Mouse (Mus musculus) kidney, postnatal 0 days (tissue): ENCODE data around the gene Tepsin. TPM values are rescaled to one million over a fixed set of nuclear protein-coding genes. Genes with fewer than 3 reads are reported as not detected.

ENCODE experiments used
- ATAC-seq: fragments of 200-750 bp; cut with Nextera tagmentation; replicated peaks from 2 replicates; pipeline ENCODE4 v1.8.0; 2017; ENCODE audit warnings: low read depth, moderate number of reproducible peaks, moderate TSS enrichment, moderate library complexity; ENCODE audit not compliant: low FRiP score
- DNase-seq: peaks from one replicate; pipeline ENCODE4 v3.0.0-alpha.2; 2016; ENCODE audit warnings: low spot score
- H3K27ac ChIP-seq: fragments of 300-500 bp; sonication (generic); 2 replicates; pipeline ENCODE4 v1.5.1; 2014; ENCODE audit warnings: mild to moderate bottlenecking
- H3K27me3 ChIP-seq: fragments of 300-500 bp; sonication (generic); 2 replicates; pipeline ENCODE4 v1.6.1; 2014; ENCODE audit warnings: low read length, mixed read lengths; ENCODE audit not compliant: insufficient read depth
- H3K36me3 ChIP-seq: fragments of 300-500 bp; sonication (generic); 2 replicates; pipeline ENCODE4 v1.6.1; 2014; ENCODE audit warnings: low read length, mixed read lengths; ENCODE audit not compliant: insufficient read depth
- H3K4me1 ChIP-seq: fragments of 300-500 bp; sonication (generic); replicated peaks from 2 replicates; pipeline ENCODE4 v1.6.1; 2014; ENCODE audit warnings: antibody characterized with exemption, low read length, mixed read lengths; ENCODE audit not compliant: insufficient read depth
- H3K4me2 ChIP-seq: fragments of 300-500 bp; sonication (generic); 2 replicates; pipeline ENCODE4 v1.6.1; 2014; ENCODE audit warnings: mild to moderate bottlenecking, low read length, moderate library complexity, mixed read lengths
- H3K4me3 ChIP-seq: fragments of 300-500 bp; sonication (generic); replicated peaks from 2 replicates; pipeline ENCODE4 v1.5.1; 2014; ENCODE audit warnings: low read depth, low read length
- H3K9ac ChIP-seq: fragments of 300-500 bp; sonication (generic); 2 replicates; pipeline ENCODE4 v1.6.1; 2014; ENCODE audit warnings: low read depth, low read length
- H3K9me3 ChIP-seq: fragments of 300-500 bp; sonication (generic); replicated peaks from 2 replicates; pipeline ENCODE4 v1.6.1; 2016; ENCODE audit warnings: low read length, inconsistent platforms, mixed read lengths
- CTCF ChIP-seq: IDR thresholded peaks from 2 replicates; pipeline ENCODE4 v1.5.1; 2016; ENCODE audit warnings: antibody characterized with exemption, low read depth, mild to moderate bottlenecking, moderate library complexity
- WGBS: fragments of 180-500 bp; shearing (Covaris S2); extraction: QIAGEN DNeasy Blood & Tissue Kit; methylation state at CpG from one replicate; pipeline ENCODE4 v1.1.7; 2014; 5-methylcytosine and 5-hydroxymethylcytosine counted together
- polyA plus RNA-seq: library from polyadenylated mRNA; unstranded; fragments of >200 nt; fragmentation: Nextera tagmentation; extraction: Ambion mirVana; gene quantifications from 2 replicates; pipeline ENCODE4 v1.2.1, GENCODE M21; 2015

Gene Tepsin
- polyA plus RNA-seq, 1 experiment from 2014 or later: 10.8 TPM

DNA sequence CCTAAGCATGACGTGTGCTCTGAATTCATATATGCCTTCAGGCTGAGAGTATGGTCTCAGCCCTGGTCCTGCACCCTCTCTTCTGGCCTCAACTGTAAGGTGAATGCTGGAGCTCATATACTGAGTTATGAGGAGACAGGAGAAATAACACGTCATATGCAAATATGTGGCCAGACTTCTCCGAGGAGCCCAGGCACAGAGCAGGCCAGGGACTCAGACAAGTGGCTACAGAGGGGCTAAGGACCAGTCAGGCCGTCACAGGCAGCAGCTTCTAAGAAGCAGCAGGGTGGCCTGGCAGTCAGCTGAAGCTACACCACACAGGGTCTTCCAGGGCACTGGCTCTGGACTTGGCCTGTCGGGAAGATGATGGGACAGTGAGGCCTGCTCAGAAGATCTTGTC lies 35.2 kb downstream of the Tepsin start:
- no peak overlapping the region for H3K9ac ChIP-seq

DNA sequence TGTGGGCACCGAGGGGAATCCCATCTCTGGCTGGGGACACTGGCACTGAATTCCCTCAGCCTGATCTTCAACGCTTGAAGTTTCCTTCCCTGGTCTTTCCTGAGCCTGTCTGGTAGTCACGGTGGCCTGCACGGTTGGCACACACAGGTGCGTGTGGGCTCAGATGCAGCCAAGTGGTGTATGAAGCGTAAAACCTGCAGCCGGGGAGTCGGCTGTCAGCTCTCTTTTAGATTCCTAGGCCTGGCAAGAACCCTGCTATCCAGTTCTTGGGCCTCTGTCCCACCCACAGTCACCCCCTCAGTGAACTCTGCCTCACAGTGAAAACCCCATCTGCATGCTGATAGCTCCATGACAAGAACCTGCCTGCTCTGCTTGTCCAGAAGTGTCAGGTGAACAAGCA lies 37.9 kb downstream of the Tepsin start:
- no peak for DNase-seq
- TF ChIP-seq CTCF: no peak
- Histone ChIP-seq H3K36me3 (no peaks in the 10 kb centered on the region), H3K4me2 (no peak overlapping the region), H3K9me3 (no peaks in the 10 kb centered on the region), H3K4me3 (no peak overlapping the region), H3K4me1 (no peaks in the 10 kb centered on the region), H3K27me3 (no peaks in the 10 kb centered on the region), H3K9ac (no peak overlapping the region), H3K27ac (no peak overlapping the region)
- no peak for ATAC-seq
- WGBS: 59% methylated on average over 8 of the region's 8 CpGs

More for the DNA sequence above, 35.2 kb downstream of the Tepsin start:
- Histone ChIP-seq H3K27ac (no peak overlapping the region), H3K4me2 (no peak overlapping the region), H3K4me1 (no peaks in the 10 kb centered on the region), H3K4me3 (no peak overlapping the region), H3K27me3 (no peaks in the 10 kb centered on the region), H3K36me3 (0 out of 2 replicates have a peak, but pooled peaks cover 14% of the 10 kb centered on the region), H3K9me3 (no peaks in the 10 kb centered on the region)
- no peak for TF ChIP-seq CTCF
- 84% methylated on average over 5 of the region's 5 CpGs for WGBS
- DNase-seq (no peak), ATAC-seq (no peak)

DNA sequence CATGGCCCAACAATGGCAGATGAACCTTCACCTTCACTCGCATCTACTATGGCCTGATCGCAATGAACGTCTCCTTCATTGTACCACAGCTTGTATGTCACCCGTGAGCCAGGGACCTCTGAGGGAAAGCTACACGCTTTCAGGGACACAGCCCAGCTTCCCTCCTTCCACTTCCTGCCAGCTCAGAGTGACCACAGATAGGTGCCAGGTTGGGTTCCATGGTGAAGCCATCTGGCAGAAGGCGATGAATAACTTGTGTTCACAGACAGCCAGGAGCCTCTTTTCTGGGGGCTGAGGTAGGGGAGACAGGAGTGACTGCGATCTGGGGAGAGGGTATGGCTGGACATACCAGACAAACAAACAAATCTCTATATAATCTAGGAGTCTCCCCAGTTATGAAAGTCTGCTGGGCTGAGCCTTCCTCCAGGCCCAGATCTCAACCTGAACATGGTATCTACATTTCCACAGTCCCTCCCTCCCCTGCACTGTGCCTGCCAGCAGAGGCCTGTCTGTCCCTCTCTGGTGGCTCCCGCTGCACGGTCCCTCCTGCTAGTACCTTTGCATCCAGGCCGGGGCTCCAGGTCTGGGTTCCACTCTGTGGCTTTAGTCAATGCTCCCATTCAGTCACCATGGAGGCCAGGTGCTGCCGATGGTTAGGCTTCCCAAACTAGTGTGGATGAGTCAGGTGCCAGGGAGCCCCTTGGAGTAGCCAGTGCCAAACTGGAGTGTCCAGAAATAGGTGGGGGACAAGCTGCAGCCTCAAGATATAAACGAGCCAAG lies 42.4 kb downstream of the Tepsin start:
- Histone ChIP-seq H3K4me1 (no peaks in the 10 kb centered on the region; the same call in 1 of the 2 replicates), H3K36me3 (no peaks in the 10 kb centered on the region), H3K4me3 (no peak overlapping the region), H3K9ac (no peak overlapping the region), H3K27ac (no peak overlapping the region), H3K27me3 (no peaks in the 10 kb centered on the region), H3K9me3 (no peaks in the 10 kb centered on the region), H3K4me2 (no peak overlapping the region)
- 82% methylated on average over 12 of the region's 12 CpGs for WGBS
- TF ChIP-seq CTCF: no peak
- no peak for ATAC-seq
- DNase-seq: no peak

DNA sequence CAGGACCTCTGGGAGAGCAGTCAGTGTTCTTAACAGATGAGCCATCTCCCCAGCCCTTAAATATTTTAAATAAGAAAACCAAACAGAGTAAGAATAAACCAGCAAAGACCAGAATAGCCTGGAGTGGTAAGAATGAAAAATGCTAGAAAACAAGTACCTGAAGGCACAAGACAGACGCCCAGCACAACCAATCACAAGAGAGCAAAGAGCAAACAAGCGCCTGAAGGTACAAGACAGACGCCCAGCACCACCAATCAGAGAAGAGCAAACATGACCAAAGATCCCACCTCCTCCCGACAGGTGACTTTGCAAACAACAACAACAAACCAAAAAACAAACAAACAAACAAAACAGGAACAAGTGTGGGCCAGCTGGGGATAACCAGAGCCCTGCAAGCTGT lies 44.7 kb downstream of the Tepsin start:
- Histone ChIP-seq H3K4me2 (no peak overlapping the region), H3K27ac (no peak overlapping the region), H3K9ac (no peak overlapping the region), H3K9me3 (no peaks in the 10 kb centered on the region), H3K36me3 (no peaks in the 10 kb centered on the region), H3K4me3 (no peak overlapping the region), H3K27me3 (no peaks in the 10 kb centered on the region), H3K4me1 (peaks cover 1% of the 10 kb centered on the region)
- no peak for DNase-seq
- WGBS: 88% methylated on average over 4 of the region's 4 CpGs
- no peak for TF ChIP-seq CTCF
- ATAC-seq: no peak

DNA sequence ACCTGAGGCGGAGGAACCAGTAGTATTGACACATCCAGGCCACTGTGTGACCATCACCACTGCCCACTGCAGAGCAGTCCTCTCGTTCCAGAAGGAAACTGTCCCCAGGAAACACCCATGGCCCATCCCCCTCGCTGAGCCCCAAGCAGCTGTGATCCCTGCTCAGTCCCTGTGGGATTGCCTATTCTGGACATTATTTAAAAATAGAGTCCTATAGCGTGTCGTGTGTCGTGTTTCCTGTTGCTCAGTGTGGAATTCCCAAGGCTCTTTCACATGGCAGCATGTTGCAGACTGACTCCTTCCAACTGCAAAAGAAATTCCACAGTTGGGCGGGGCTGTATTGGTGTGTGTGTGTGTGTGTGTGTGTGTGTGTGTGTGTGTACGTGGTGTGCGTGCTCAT lies 46.3 kb downstream of the Tepsin start:
- Histone ChIP-seq H3K4me3 (no peak overlapping the region), H3K9me3 (no peaks in the 10 kb centered on the region), H3K36me3 (no peaks in the 10 kb centered on the region), H3K27me3 (peaks cover 12% of the 10 kb centered on the region; the same call in 1 of the 2 replicates), H3K4me2 (no peak overlapping the region), H3K27ac (no peak overlapping the region), H3K4me1 (peaks cover 14% of the 10 kb centered on the region), H3K9ac (no peak overlapping the region)
- no peak for ATAC-seq
- WGBS: 56% methylated on average over 9 of the region's 9 CpGs
- peak; percentile 61 for DNase-seq
- TF ChIP-seq CTCF: no peak

DNA sequence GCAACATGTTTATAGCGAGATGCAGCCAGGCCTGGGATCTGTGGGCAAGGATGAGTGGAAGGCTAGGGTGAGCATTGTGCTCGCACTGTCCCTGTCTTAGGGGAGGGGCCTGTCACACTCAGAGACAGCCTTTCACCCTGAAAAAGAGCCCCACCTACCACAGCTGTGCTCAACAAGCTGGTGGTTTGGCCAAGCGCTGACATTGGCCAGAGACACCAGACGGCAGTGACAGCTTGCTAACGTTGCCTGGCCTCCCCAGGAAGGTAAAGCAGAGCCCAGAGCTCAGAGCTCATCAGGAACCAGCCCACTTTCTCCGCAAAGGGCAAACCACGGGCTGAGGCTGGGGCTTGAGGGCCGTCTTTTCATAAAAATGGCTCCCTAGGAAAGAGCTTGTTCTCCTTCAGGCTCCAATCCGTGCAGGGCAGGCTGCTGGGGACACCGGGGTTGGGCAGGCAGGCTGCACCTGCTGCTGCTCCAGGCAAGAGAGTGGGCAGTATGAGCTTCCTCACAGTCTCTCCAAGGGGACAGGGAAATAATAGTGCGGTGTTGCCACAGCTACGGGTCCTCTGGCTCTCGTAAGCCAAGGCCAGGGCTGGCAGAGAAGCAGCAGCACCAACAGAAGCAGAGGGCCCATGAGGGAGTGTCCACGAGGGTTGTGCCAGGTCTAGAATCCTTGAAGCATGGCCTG lies 47.3 kb downstream of the Tepsin start:
- peaks cover 18% of the 10 kb centered on the region for H3K4me1 ChIP-seq
- no peak overlapping the region for H3K4me2 ChIP-seq
- peaks cover 12% of the 10 kb centered on the region; the same call in 1 of the 2 replicates for H3K27me3 ChIP-seq
- no peak for TF ChIP-seq CTCF
- no peak overlapping the region for H3K9ac ChIP-seq
- no peaks in the 10 kb centered on the region for H3K36me3 ChIP-seq
- ATAC-seq (no peak), DNase-seq (no peak)
- H3K9me3 ChIP-seq: no peaks in the 10 kb centered on the region
- H3K4me3 ChIP-seq: no peak overlapping the region
- WGBS: 51% methylated on average over 14 of the region's 14 CpGs
- no peak overlapping the region for H3K27ac ChIP-seq
